Mouse (Mus musculus) bone marrow, adult 2 months (tissue): Measurements from ENCODE around the gene Foxo3. TPM values are rescaled to one million over a fixed set of nuclear protein-coding genes. Genes with fewer than 3 reads are reported as not detected.

Experiments
- H3K27ac ChIP-seq: fragments of 200-500 bp; 2 replicates; pipeline ENCODE4 v1.5.1; 2012; ENCODE audit warnings: low read depth, mild to moderate bottlenecking, control low read depth, inconsistent platforms, low read length; ENCODE audit not compliant: control insufficient read depth, poor library complexity, insufficient read depth
- H3K4me1 ChIP-seq: fragments of 200-500 bp; 2 replicates; pipeline ENCODE4 v1.6.1; 2011; ENCODE audit warnings: low read length; ENCODE audit not compliant: control insufficient read depth, insufficient read depth
- H3K4me3 ChIP-seq: fragments of 200-500 bp; replicated peaks from 2 replicates; pipeline ENCODE3; 2011; ENCODE audit warnings: mild to moderate bottlenecking, low read depth, low read length, control low read depth; ENCODE audit not compliant: control insufficient read depth
- CTCF ChIP-seq: fragments of 200-500 bp; IDR thresholded peaks from 2 replicates; pipeline ENCODE4 v1.5.1; 2011; ENCODE audit warnings: low read length, control low read depth; ENCODE audit not compliant: control insufficient read depth, insufficient read depth
- POLR2A ChIP-seq: fragments of 200-500 bp; IDR thresholded peaks from 2 replicates; pipeline ENCODE4 v1.6.1; 2011; ENCODE audit warnings: low read depth, mild to moderate bottlenecking, control low read depth, low read length, borderline replicate concordance; ENCODE audit not compliant: control insufficient read depth
- WGBS: fragments of 180-500 bp; shearing (Covaris S2); methylation state at CpG from one replicate; pipeline ENCODE4 v1.1.7; 2018; 5-methylcytosine and 5-hydroxymethylcytosine counted together
- polyA plus RNA-seq: library from polyadenylated mRNA; stranded (reverse); fragments of >200 nt; gene quantifications from 2 replicates; pipeline ENCODE4 v1.2.4, GENCODE M21; 2011; ENCODE audit warnings: low replicate concordance; ENCODE audit not compliant: missing spikeins, insufficient read depth, insufficient read length

Foxo3 gene
- polyA plus RNA-seq, 1 experiment: 51.5 TPM

- Histone ChIP-seq H3K4me3 (peak overlapping the region; percentile 99), H3K4me1 (peaks cover 15% of the 10 kb centered on the region), H3K27ac (peak overlapping the region; percentile 97)
- 13% methylated on average over 6 of the region's 6 CpGs for WGBS
- TF ChIP-seq CTCF (no peak), POLR2A (no peak)
Measured at GRCm38 (mm10) chr10:42273403-42273759, 3.2 kb downstream of the Foxo3 start.

- no peak for TF ChIP-seq CTCF
- no peak for TF ChIP-seq POLR2A
- WGBS: 33% methylated on average over 11 of the region's 11 CpGs
- Histone ChIP-seq H3K27ac (peak overlapping the region; percentile 69), H3K4me3 (peak overlapping the region; percentile 46), H3K4me1 (peaks cover 20% of the 10 kb centered on the region)
Measured at GRCm38 (mm10) chr10:42271454-42272230, 4.9 kb downstream of the Foxo3 start.

- Histone ChIP-seq H3K4me1 (peaks cover 22% of the 10 kb centered on the region), H3K4me3 (no peak overlapping the region), H3K27ac (no peak overlapping the region; the same call in 1 of the 2 replicates)
- TF ChIP-seq CTCF: no peak
- TF ChIP-seq POLR2A: no peak
- WGBS: 10% methylated on average over 10 of the region's 10 CpGs
Measured at GRCm38 (mm10) chr10:42270277-42271083, 6.1 kb downstream of the Foxo3 start.

- Histone ChIP-seq H3K27ac (peak overlapping the region; percentile 83), H3K4me1 (peaks cover 22% of the 10 kb centered on the region), H3K4me3 (peak overlapping the region; percentile 21)
- TF ChIP-seq POLR2A (peak; percentile 49; the same call in 1 of the 2 replicates), CTCF (no peak)
- WGBS: 5% methylated on average over 15 of the region's 15 CpGs
Measured at GRCm38 (mm10) chr10:42269281-42270025, 7.1 kb downstream of the Foxo3 start.

GRCm38 (mm10) chr10:42267811-42268545 lies 8.6 kb downstream of the Foxo3 start:
- Histone ChIP-seq H3K4me3 (no peak overlapping the region), H3K27ac (peak overlapping the region; percentile 37; the same call in 1 of the 2 replicates), H3K4me1 (peaks cover 20% of the 10 kb centered on the region)
- 77% methylated on average over 5 of the region's 5 CpGs for WGBS
- TF ChIP-seq POLR2A (no peak), CTCF (no peak)

- peaks cover 18% of the 10 kb centered on the region for H3K4me1 ChIP-seq
Measured at GRCm38 (mm10) chr10:42265021-42265689, 11.4 kb downstream of the Foxo3 start.

GRCm38 (mm10) chr10:42264195-42264594 lies 12.4 kb downstream of the Foxo3 start:
- H3K27ac ChIP-seq: peak overlapping the region; percentile 25; the same call in 1 of the 2 replicates
- peaks cover 16% of the 10 kb centered on the region; the same call in 1 of the 2 replicates for H3K4me1 ChIP-seq
- 89% methylated on average over 5 of the region's 5 CpGs for WGBS
- no peak for TF ChIP-seq POLR2A
- TF ChIP-seq CTCF: no peak
- no peak overlapping the region for H3K4me3 ChIP-seq

More at GRCm38 (mm10) chr10:42265021-42265689, 11.4 kb downstream of the Foxo3 start:
- TF ChIP-seq CTCF (no peak), POLR2A (no peak)
- Histone ChIP-seq H3K27ac (peak overlapping the region; percentile 84), H3K4me3 (no peak overlapping the region)
- 55% methylated on average over 11 of the region's 11 CpGs for WGBS
